Mouse (Mus musculus) forebrain, embryonic 15.5 days (tissue): ENCODE measurements around the gene Zfr. TPM values are rescaled to one million over a fixed set of nuclear protein-coding genes. Genes with fewer than 3 reads are reported as not detected.
"Not testable (repeated sequence)": the region's sequence is repeated elsewhere in the genome, so short reads cannot be mapped to it uniquely, and the experiment has no call there.

Experiments
- ATAC-seq: fragments of 200-750 bp; cut with Nextera tagmentation; replicated peaks from 2 replicates; pipeline ENCODE4 v1.8.0; 2017; ENCODE audit warnings: mild to moderate bottlenecking, moderate TSS enrichment, moderate library complexity
- H3K27ac ChIP-seq: fragments of 300-500 bp; sonication (generic); replicated peaks from 2 replicates; pipeline ENCODE4 v1.5.1; 2015; ENCODE audit warnings: mild to moderate bottlenecking, inconsistent platforms
- H3K27me3 ChIP-seq: fragments of 300-500 bp; sonication (generic); 2 replicates; pipeline ENCODE4 v1.6.1; 2015; ENCODE audit warnings: inconsistent platforms
- H3K36me3 ChIP-seq: fragments of 300-500 bp; sonication (generic); 2 replicates; pipeline ENCODE4 v1.6.1; 2015; ENCODE audit warnings: mild to moderate bottlenecking, inconsistent platforms
- H3K4me1 ChIP-seq: fragments of 300-500 bp; sonication (generic); 2 replicates; pipeline ENCODE4 v1.6.1; 2015; ENCODE audit warnings: inconsistent platforms
- H3K4me2 ChIP-seq: fragments of 300-500 bp; sonication (generic); replicated peaks from 2 replicates; pipeline ENCODE4 v1.6.1; 2015; ENCODE audit warnings: mild to moderate bottlenecking, inconsistent platforms
- H3K4me3 ChIP-seq: fragments of 300-500 bp; sonication (generic); 2 replicates; pipeline ENCODE4 v1.5.1; 2015; ENCODE audit warnings: mild to moderate bottlenecking, inconsistent platforms
- H3K9ac ChIP-seq: fragments of 300-500 bp; sonication (generic); replicated peaks from 2 replicates; pipeline ENCODE4 v1.6.1; 2015; ENCODE audit warnings: mild to moderate bottlenecking, inconsistent platforms
- H3K9me3 ChIP-seq: fragments of 300-500 bp; sonication (generic); 2 replicates; pipeline ENCODE4 v1.6.1; 2016; ENCODE audit warnings: inconsistent platforms
- WGBS: fragments of 180-500 bp; shearing (Covaris S2); methylation state at CpG from one replicate; pipeline ENCODE4 v1.1.7; 2015; ENCODE audit warnings: mixed read lengths; 5-methylcytosine and 5-hydroxymethylcytosine counted together
- polyA plus RNA-seq: library from polyadenylated mRNA; unstranded; fragments of >200 nt; fragmentation: Nextera tagmentation; extraction: Ambion mirVana; gene quantifications from 2 replicates; pipeline ENCODE4 v1.2.1, GENCODE M21; 2015

Zfr gene
- polyA plus RNA-seq, 1 experiment from 2014 or later: 124 TPM

GRCm38 (mm10) chr15:12212266-12212665 is 94.6 kb downstream of the Zfr start:
- Histone ChIP-seq H3K4me1 (peaks cover 19% of the 10 kb centered on the region), H3K9me3 (no peaks in the 10 kb centered on the region), H3K27me3 (no peaks in the 10 kb centered on the region), H3K9ac (no peak overlapping the region), H3K4me3 (no peak overlapping the region), H3K36me3 (no peaks in the 10 kb centered on the region), H3K4me2 (no peak overlapping the region), H3K27ac (no peak overlapping the region)
- no peak for ATAC-seq
- WGBS: 88% methylated on average over 1 of the region's 1 CpGs

- Histone ChIP-seq H3K9me3 (no peaks in the 10 kb centered on the region), H3K27ac (peak overlapping the region; percentile 37; the same call in 1 of the 2 replicates), H3K36me3 (no peaks in the 10 kb centered on the region), H3K4me3 (no peak overlapping the region), H3K4me1 (peaks cover 18% of the 10 kb centered on the region), H3K4me2 (no peak overlapping the region), H3K27me3 (no peaks in the 10 kb centered on the region), H3K9ac (no peak overlapping the region)
- no peak for ATAC-seq
- WGBS: 85% methylated on average over 14 of the region's 14 CpGs
These were observed 97.1 kb downstream of the Zfr start for GRCm38 (mm10) chr15:12214531-12215414.

- Histone ChIP-seq H3K4me1 (peaks cover 18% of the 10 kb centered on the region), H3K4me3 (no peak overlapping the region), H3K9me3 (no peaks in the 10 kb centered on the region), H3K27me3 (no peaks in the 10 kb centered on the region), H3K4me2 (no peak overlapping the region), H3K36me3 (no peaks in the 10 kb centered on the region), H3K27ac (peak overlapping the region; percentile 37; the same call in 1 of the 2 replicates), H3K9ac (no peak overlapping the region)
- ATAC-seq: peak; percentile 64; the same call in 1 of the 2 replicates
- 81% methylated on average over 5 of the region's 5 CpGs for WGBS
These were observed 97.7 kb downstream of the Zfr start for GRCm38 (mm10) chr15:12215415-12215718.

GRCm38 (mm10) chr15:12216119-12216518 is 98.5 kb downstream of the Zfr start:
- 97% methylated on average over 8 of the region's 8 CpGs for WGBS
- Histone ChIP-seq H3K4me2 (no peak overlapping the region), H3K4me1 (peaks cover 18% of the 10 kb centered on the region), H3K9ac (no peak overlapping the region), H3K27ac (no peak overlapping the region), H3K27me3 (no peaks in the 10 kb centered on the region), H3K9me3 (no peaks in the 10 kb centered on the region), H3K4me3 (no peak overlapping the region), H3K36me3 (no peaks in the 10 kb centered on the region)
- no peak for ATAC-seq

GRCm38 (mm10) chr15:12216798-12217197 is 99.2 kb downstream of the Zfr start:
- ATAC-seq: no peak
- Histone ChIP-seq H3K4me3 (no peak overlapping the region), H3K27ac (no peak overlapping the region), H3K9ac (no peak overlapping the region), H3K9me3 (no peaks in the 10 kb centered on the region), H3K4me1 (peaks cover 12% of the 10 kb centered on the region), H3K4me2 (no peak overlapping the region), H3K27me3 (no peaks in the 10 kb centered on the region), H3K36me3 (no peaks in the 10 kb centered on the region)
- 88% methylated on average over 13 of the region's 13 CpGs for WGBS

- 93% methylated on average over 3 of the region's 3 CpGs for WGBS
- H3K4me3 ChIP-seq, H3K4me2 ChIP-seq, H3K9me3 ChIP-seq, H3K36me3 ChIP-seq, H3K27ac ChIP-seq, H3K27me3 ChIP-seq, ATAC-seq, H3K9ac ChIP-seq: not testable (repeated sequence)
- peaks cover 18% of the 10 kb centered on the region for H3K4me1 ChIP-seq
These were observed 99.7 kb downstream of the Zfr start for GRCm38 (mm10) chr15:12217332-12217731.

- ATAC-seq: no peak
- Histone ChIP-seq H3K36me3 (no peaks in the 10 kb centered on the region), H3K4me2 (no peak overlapping the region), H3K9ac (no peak overlapping the region), H3K9me3 (no peaks in the 10 kb centered on the region), H3K27me3 (no peaks in the 10 kb centered on the region), H3K4me3 (no peak overlapping the region), H3K27ac (no peak overlapping the region), H3K4me1 (peaks cover 23% of the 10 kb centered on the region)
- 47% methylated on average over 5 of the region's 5 CpGs for WGBS
These were observed 100.2 kb downstream of the Zfr start for GRCm38 (mm10) chr15:12217849-12218248.

- 94% methylated on average over 11 of the region's 11 CpGs for WGBS
- no peaks in the 10 kb centered on the region for H3K36me3 ChIP-seq
- H3K9ac ChIP-seq: no peak overlapping the region
- ATAC-seq: no peak
- H3K4me1 ChIP-seq: peaks cover 25% of the 10 kb centered on the region
- H3K27me3 ChIP-seq: no peaks in the 10 kb centered on the region
- no peak overlapping the region for H3K4me3 ChIP-seq
- H3K4me2 ChIP-seq: no peak overlapping the region
- no peak overlapping the region for H3K27ac ChIP-seq
- no peaks in the 10 kb centered on the region for H3K9me3 ChIP-seq
These were observed 101.2 kb downstream of the Zfr start for GRCm38 (mm10) chr15:12218583-12219382.

GRCm38 (mm10) chr15:12221131-12221530 is 103.5 kb downstream of the Zfr start:
- H3K9ac ChIP-seq: no peak overlapping the region
- H3K27me3 ChIP-seq: no peaks in the 10 kb centered on the region
- H3K9me3 ChIP-seq: no peaks in the 10 kb centered on the region
- no peaks in the 10 kb centered on the region for H3K36me3 ChIP-seq
- no peak overlapping the region for H3K4me2 ChIP-seq
- H3K4me3 ChIP-seq: no peak overlapping the region
- no peak for ATAC-seq
- no peak overlapping the region for H3K27ac ChIP-seq
- 91% methylated on average over 13 of the region's 13 CpGs for WGBS
- peaks cover 13% of the 10 kb centered on the region for H3K4me1 ChIP-seq

- Histone ChIP-seq H3K36me3 (no peaks in the 10 kb centered on the region), H3K4me1 (peaks cover 13% of the 10 kb centered on the region), H3K27ac (0 out of 2 replicates have a peak overlapping the region, but pooled peaks have one; percentile 5), H3K9me3 (no peaks in the 10 kb centered on the region), H3K4me2 (no peak overlapping the region), H3K4me3 (no peak overlapping the region), H3K9ac (no peak overlapping the region), H3K27me3 (no peaks in the 10 kb centered on the region)
- ATAC-seq: peak; percentile 49; the same call in 1 of the 2 replicates
- 12% methylated on average over 8 of the region's 8 CpGs for WGBS
These were observed 105.1 kb downstream of the Zfr start for GRCm38 (mm10) chr15:12222564-12223302.

- Histone ChIP-seq H3K27me3 (no peaks in the 10 kb centered on the region), H3K4me2 (no peak overlapping the region), H3K36me3 (no peaks in the 10 kb centered on the region), H3K4me3 (no peak overlapping the region), H3K27ac (no peak overlapping the region), H3K4me1 (peaks cover 13% of the 10 kb centered on the region), H3K9me3 (no peaks in the 10 kb centered on the region), H3K9ac (no peak overlapping the region)
- WGBS: 65% methylated on average over 6 of the region's 6 CpGs
- ATAC-seq: no peak
These were observed 105.8 kb downstream of the Zfr start for GRCm38 (mm10) chr15:12223393-12223792.

- Histone ChIP-seq H3K27ac (no peak overlapping the region), H3K27me3 (no peaks in the 10 kb centered on the region), H3K4me2 (no peak overlapping the region), H3K9me3 (no peaks in the 10 kb centered on the region), H3K4me3 (no peak overlapping the region), H3K4me1 (peaks cover 13% of the 10 kb centered on the region), H3K36me3 (no peaks in the 10 kb centered on the region), H3K9ac (no peak overlapping the region)
- ATAC-seq: no peak
- 93% methylated on average over 2 of the region's 2 CpGs for WGBS
These were observed 106.6 kb downstream of the Zfr start for GRCm38 (mm10) chr15:12224239-12224638.
